Mouse (Mus musculus): ENCODE results near the gene Gm12184.

DNA sequence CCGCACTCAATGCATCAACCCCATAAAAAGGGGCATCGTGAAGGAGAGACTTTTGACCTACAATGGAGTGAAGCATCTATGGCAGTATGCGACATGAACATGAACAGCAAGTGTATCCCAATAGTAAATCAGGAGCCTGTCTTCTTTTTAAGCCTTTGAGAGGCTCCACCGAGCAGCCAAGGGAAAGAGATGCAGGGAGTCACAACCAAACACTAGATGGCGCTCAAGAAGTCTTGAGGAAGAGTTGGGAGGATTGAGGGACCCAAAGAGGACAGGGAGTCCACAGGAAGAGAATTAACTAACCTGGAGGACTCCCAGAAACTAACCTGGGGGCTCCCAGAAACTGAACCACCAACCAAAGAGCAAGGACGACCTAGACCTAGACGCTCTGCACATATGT lies 47.0 kb downstream of the Gm12184 start:
- TF ChIP-seq GATA1 (IDR thresholded peaks at IDR 0.05; ENCODE audit: low read length) (no peak), TAL1 (IDR thresholded peaks at IDR 0.05; ENCODE audit: low read length) (no peak)
